Comparison of ENCODE assay signal across 9 mouse cellular contexts in genomic region chr4:122891597-122891996, GRCm38 (mm10). TPM values are rescaled to one million over a fixed set of nuclear protein-coding genes. Genes with fewer than 3 reads are reported as not detected.
A peak's percentile ranks its signal among the peaks of the same experiment; 100 is the strongest.
DNase-seq lines count a peak whose midpoint lies in the region; ATAC-seq and TF ChIP-seq lines count a peak whose summit lies in the region.
"Had no signal": no experiment of that assay in that cellular context is flagged by ENCODE, and none has a peak within 500 bp of the region (broad histone marks: within the 10 kb centered on the region; RNA-seq: fewer than 3 reads in every experiment).

No protein-coding gene starts in this region.

- DNase-seq in heart, postnatal 4 days: no peak
- DNase-seq in embryo, embryonic 11 days: no peak
- DNase-seq in urinary bladder, postnatal 36 days (ENCODE audit: low spot score in 2 of 2): no peak

- no peak for ATAC-seq in heart, embryonic 12.5 days (ENCODE audit: insufficient number of reproducible peaks, low FRiP score)
- no peak for ATAC-seq in megakaryocyte, adult 5-6 weeks (ENCODE audit: poor library complexity, severe bottlenecking)
- no peak for ATAC-seq in hindbrain, embryonic 12.5 days (ENCODE audit: low FRiP score)

- no peak overlapping the region for H3K4me3 ChIP-seq in heart, embryonic 12.5 days
- H3K4me3 ChIP-seq in megakaryocyte, embryonic 14.5 days (replicated peaks): peak overlapping the region; percentile 71
- H3K4me3 ChIP-seq in hindbrain, embryonic 12.5 days: no peak overlapping the region
- H3K4me3 ChIP-seq in myocyte: no peak overlapping the region

- H3K9ac ChIP-seq in heart, embryonic 12.5 days: no peak overlapping the region
- no peak overlapping the region for H3K9ac ChIP-seq in hindbrain, embryonic 12.5 days

- 25% methylated on average over 1 of the region's 1 CpGs for WGBS in heart, embryonic 12.5 days
- 22% methylated on average over 1 of the region's 1 CpGs for WGBS in hindbrain, embryonic 12.5 days

- TF ChIP-seq POLR2A in myocyte (IDR thresholded peaks at IDR 0.05; ENCODE audit: insufficient read length, low read depth): no peak

- H3K27ac ChIP-seq in heart, embryonic 12.5 days (ENCODE audit: poor library complexity, severe bottlenecking): peak overlapping the region; percentile 56; the same call in 1 of the 2 replicates
- peak overlapping the region; percentile 41 for H3K27ac ChIP-seq in hindbrain, embryonic 12.5 days
- H3K27ac ChIP-seq: kidney, postnatal 0 days had no signal

- no peaks in the 10 kb centered on the region for H3K9me3 ChIP-seq in heart, embryonic 12.5 days (replicated peaks)
- H3K9me3 ChIP-seq in megakaryocyte, embryonic 14.5 days: 0 out of 2 replicates have a peak, but pooled peaks cover 9% of the 10 kb centered on the region
- H3K9me3 ChIP-seq in hindbrain, embryonic 12.5 days (replicated peaks): no peaks in the 10 kb centered on the region

- peaks cover 15% of the 10 kb centered on the region for H3K4me1 ChIP-seq in heart, embryonic 12.5 days (replicated peaks)
- peaks cover 98% of the 10 kb centered on the region for H3K4me1 ChIP-seq in megakaryocyte, embryonic 14.5 days
- peaks cover 16% of the 10 kb centered on the region for H3K4me1 ChIP-seq in hindbrain, embryonic 12.5 days

- H3K36me3 ChIP-seq in heart, embryonic 12.5 days: no peaks in the 10 kb centered on the region
- H3K36me3 ChIP-seq in megakaryocyte, embryonic 14.5 days (replicated peaks; ENCODE audit: low read length): peaks cover 7% of the 10 kb centered on the region
- H3K36me3 ChIP-seq in hindbrain, embryonic 12.5 days: no peaks in the 10 kb centered on the region
- H3K36me3 ChIP-seq in myocyte (ENCODE audit: control insufficient read depth, insufficient read depth): no peaks in the 10 kb centered on the region

- no peak overlapping the region for H3K4me2 ChIP-seq in heart, embryonic 12.5 days
- H3K4me2 ChIP-seq in hindbrain, embryonic 12.5 days (replicated peaks): no peak overlapping the region
- peak overlapping the region; percentile 55 for H3K4me2 ChIP-seq in myocyte (ENCODE audit: low read depth)

- no peak overlapping the region for H3ac ChIP-seq in myocyte (ENCODE audit: control insufficient read depth, insufficient read length)

- no peaks in the 10 kb centered on the region for H3K27me3 ChIP-seq in heart, embryonic 12.5 days (replicated peaks)
- no peaks in the 10 kb centered on the region for H3K27me3 ChIP-seq in megakaryocyte, embryonic 14.5 days (replicated peaks)
- H3K27me3 ChIP-seq in hindbrain, embryonic 12.5 days: no peaks in the 10 kb centered on the region
- no peaks in the 10 kb centered on the region for H3K27me3 ChIP-seq in myocyte (ENCODE audit: control insufficient read depth, insufficient read depth, insufficient read length)

- no peaks in the 10 kb centered on the region for H3K79me2 ChIP-seq in myocyte (ENCODE audit: control insufficient read depth, insufficient read depth)

TF ChIP-seq in myocyte, 11 proteins besides CTCF, POLR2A, EP300 and RAD21:
- TF ChIP-seq REST (IDR thresholded peaks at IDR 0.05; ENCODE audit: insufficient read depth, insufficient read length): no peak
- no peak for TF ChIP-seq POLR2AphosphoS2 (IDR thresholded peaks at IDR 0.05; ENCODE audit: insufficient read length, low read depth)
- TF ChIP-seq TCF12 (IDR thresholded peaks at IDR 0.05; ENCODE audit: insufficient read depth, poor library complexity, severe bottlenecking): no peak
- TF ChIP-seq SRF (IDR thresholded peaks at IDR 0.05; ENCODE audit: control insufficient read depth, insufficient read length, low read depth): no peak
- no peak for TF ChIP-seq E2F4 (IDR thresholded peaks at IDR 0.05; ENCODE audit: insufficient read depth)
- no peak for TF ChIP-seq MYOD1 (IDR thresholded peaks at IDR 0.05; ENCODE audit: control insufficient read depth in 1 of 3, insufficient read length in 2 of 3, low read depth in 2 of 3)
- TF ChIP-seq USF1 (IDR thresholded peaks at IDR 0.05; ENCODE audit: low read depth): no peak
- TF ChIP-seq MAX (IDR thresholded peaks at IDR 0.05; ENCODE audit: low read depth): no peak
- TF ChIP-seq TCF3 (IDR thresholded peaks at IDR 0.05; ENCODE audit: insufficient read length, low read depth): no peak
- no peak for TF ChIP-seq CEBPB (IDR thresholded peaks at IDR 0.05; ENCODE audit: insufficient read depth, poor library complexity, severe bottlenecking)
- no peak for TF ChIP-seq MYOG (IDR thresholded peaks at IDR 0.05; ENCODE audit: control insufficient read depth in 1 of 3, insufficient read depth in 1 of 3, insufficient read length in 2 of 3, low read depth in 2 of 3)

RNA-seq across cellular contexts. Expression of gene Cap1, which starts 5.7 kb away (rescaled TPM):
- 46.4 and 47.6 TPM in 2 replicates for polyA plus RNA-seq in heart, embryonic 12.5 days (2016; fragmentation: Nextera tagmentation; extraction: Ambion mirVana)
- 10 to 100 TPM; 88.9 to 90.8 TPM for total RNA-seq in heart, postnatal 4 days (2021)
- 88.2 and 145 TPM in 2 replicates for polyA plus RNA-seq in megakaryocyte, embryonic 14.5 days (2012; ENCODE audit: insufficient read depth, low replicate concordance)
- 417 and 420 TPM in 2 replicates for total RNA-seq in megakaryocyte, adult 5-6 weeks (2015)
- total RNA-seq in megakaryocyte, adult 5-6 weeks (2017): 551 and 589 TPM in 2 replicates
- 55.6 and 70.6 TPM in 2 replicates for polyA plus RNA-seq in hindbrain, embryonic 12.5 days (2016; fragmentation: Nextera tagmentation; extraction: Ambion mirVana)
- 167 TPM for polyA plus RNA-seq in myocyte (2012; fragmentation: generic; extraction: Trizol)

RNA-seq across cellular contexts. Expression of gene Ppt1, which starts 55.6 kb away (rescaled TPM):
- 60.6 and 60.7 TPM in 2 replicates for polyA plus RNA-seq in heart, embryonic 12.5 days (2016; fragmentation: Nextera tagmentation; extraction: Ambion mirVana)
- total RNA-seq in heart, postnatal 4 days (2021): 10 to 100 TPM; 35.5 to 36.4 TPM
- 4.9 TPM in 1 of 2 replicates, not detected in the other for polyA plus RNA-seq in megakaryocyte, embryonic 14.5 days (2012; ENCODE audit: insufficient read depth, low replicate concordance)
- 125 and 133 TPM in 2 replicates for total RNA-seq in megakaryocyte, adult 5-6 weeks (2015)
- 95.0 and 101 TPM in 2 replicates for total RNA-seq in megakaryocyte, adult 5-6 weeks (2017)
- 73.1 and 73.5 TPM in 2 replicates for polyA plus RNA-seq in hindbrain, embryonic 12.5 days (2016; fragmentation: Nextera tagmentation; extraction: Ambion mirVana)
- polyA plus RNA-seq in myocyte (2012; fragmentation: generic; extraction: Trizol): 49.9 TPM
